Mouse (Mus musculus): ENCODE measurements at regions not wholly inside any gene's neighbourhood (a gene's known extent, or its start where the extent isn't known, plus 50 kb on each side); places are given as distances from the start of the nearest gene placed in this dataset.
A peak's percentile ranks its signal among the peaks of the same experiment; 100 is the strongest.

DNA sequence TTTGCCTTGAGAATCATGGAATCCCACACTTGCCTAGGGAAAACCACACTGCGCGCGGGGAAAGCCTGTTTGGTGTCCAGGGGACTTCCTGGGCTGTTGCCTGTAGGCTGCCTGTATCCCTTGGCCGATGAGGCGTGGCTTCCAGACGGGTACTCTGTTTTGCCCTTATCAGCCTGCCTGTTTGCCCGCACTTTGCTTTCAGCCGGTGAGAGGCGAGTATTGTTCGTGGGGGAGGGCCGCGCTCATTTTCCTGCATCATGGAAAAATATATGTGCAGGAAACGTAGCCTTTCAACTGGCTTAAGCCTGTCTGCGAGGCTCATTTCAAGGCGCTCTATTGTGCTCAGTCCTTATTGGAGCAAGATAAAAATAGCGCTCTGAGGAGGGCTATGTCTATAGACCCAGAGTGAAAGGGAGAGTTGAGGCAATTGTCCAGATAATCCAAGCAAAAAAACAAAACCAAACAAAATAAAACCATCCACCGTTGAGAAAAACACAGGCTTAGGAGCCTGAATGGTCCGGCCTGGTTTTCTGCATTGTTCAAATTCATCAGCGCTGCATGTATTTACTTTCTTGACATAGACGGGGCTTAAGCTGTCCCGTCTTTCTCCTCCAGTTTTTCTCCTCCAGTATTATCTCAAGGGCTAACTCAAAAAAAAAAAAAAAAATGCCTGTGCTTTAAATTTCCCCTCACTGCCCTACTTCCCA, 67.9 kb downstream of the Klf5 start:
- no peak for DNase-seq

GRCm38 (mm10) chr14:99366996-99367555, 68.6 kb downstream of the Klf5 start:
- no peak for DNase-seq

DNA sequence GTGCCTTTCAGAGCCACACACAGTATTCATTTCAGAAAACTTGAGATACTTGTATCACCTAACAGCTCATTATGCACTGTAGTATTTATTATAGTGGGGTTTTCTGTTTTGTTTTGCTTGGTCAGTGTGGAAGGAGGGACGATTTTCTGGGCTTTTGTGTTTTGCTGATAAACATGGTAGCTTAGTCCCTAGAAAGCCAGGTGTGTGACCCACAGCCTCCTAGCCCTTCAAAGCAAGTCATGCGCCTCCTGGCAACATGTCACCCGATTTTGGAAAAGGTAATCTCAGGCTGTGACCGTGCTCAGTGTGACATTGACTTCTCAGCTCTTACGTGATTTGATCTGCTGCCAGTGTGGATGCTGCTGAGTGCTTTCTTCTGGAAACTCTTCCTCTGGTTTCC, 70.9 kb downstream of the Klf5 start:
- no peak for DNase-seq

DNA sequence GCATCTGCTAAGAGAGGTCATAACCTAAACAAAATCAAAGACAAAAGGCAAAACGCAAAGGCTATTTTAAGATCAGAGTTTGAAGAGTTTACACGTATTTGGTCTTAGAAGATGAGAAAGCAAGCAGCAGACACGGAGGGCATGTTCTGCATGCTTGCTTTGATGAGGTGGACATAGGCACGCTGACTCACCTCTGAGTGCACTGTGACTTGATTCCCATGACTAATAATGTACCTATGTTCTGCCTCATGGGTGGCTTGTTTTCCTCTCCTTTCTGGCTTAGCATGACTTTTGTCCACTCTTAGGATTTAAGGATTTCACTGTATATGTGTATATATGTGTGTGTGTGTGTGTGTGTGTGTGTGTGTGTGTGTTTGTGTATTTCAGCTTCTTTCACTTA, 75.2 kb downstream of the Klf5 start:
- DNase-seq: no peak

- no peak for DNase-seq
These were observed 76.6 kb downstream of the Klf5 start for GRCm38 (mm10) chr14:99375040-99375610.

GRCm38 (mm10) chr14:99376652-99377502, 78.4 kb downstream of the Klf5 start:
- peak; percentile 42 for DNase-seq

GRCm38 (mm10) chr14:99381262-99382017, 82.9 kb downstream of the Klf5 start:
- DNase-seq: no peak

DNA sequence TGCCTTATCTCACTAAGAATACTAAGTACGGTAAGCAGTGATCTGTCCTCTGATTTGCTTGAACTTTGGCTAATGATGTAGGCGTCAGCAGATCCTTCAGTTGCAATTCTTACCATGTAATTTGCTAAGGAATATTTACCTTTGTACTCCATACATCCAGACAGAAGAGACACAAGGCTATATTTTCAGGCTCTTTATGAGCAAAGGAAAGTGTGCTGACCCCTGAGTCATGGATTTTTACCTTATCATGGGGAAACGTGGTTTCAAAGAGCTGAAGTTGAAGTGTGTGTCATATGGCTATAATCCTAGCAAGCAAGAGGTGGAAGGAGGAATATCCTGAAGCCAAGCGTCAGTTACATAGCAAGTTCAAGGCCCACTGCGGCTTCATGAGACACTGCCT, 83.6 kb downstream of the Klf5 start:
- DNase-seq: no peak

DNA sequence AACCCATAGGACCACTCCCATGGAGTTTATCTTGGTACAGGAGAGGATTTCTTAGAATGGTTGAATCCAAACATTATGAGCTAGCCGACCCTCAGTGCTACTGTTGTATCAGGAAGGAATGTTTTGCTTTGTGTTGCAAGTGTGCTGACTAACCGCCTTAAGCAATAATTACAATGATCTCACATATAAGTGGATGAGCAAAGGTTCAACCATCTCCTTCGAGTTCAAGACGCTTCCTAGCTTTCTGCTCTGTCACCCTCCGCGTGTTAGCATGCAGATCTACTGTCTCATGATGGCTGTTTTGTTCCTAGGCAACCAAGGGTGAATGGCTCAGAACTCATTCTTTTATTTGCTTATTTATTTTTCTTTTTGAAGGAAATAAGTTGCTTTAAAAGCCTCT, 84.7 kb downstream of the Klf5 start:
- DNase-seq: no peak

DNA sequence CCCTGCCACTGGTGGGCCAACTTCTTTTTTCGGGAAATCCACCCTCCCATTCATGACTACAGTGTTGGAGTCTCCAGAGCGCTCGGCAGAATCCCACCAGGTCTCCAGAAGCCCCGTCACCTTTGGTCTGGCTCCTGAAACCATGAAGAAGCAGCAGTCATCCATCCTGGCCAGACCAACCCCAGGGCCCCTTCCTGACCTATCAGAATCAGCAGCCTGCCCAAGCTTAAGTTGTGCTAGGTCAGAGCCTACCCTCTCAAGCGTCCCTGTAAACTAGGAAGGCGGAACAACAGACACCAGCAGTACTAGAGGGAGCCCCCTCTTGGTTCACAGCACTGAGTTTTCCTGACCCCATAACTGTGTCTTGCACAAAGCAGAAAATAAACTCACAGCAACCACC, 89.1 kb downstream of the Klf5 start:
- no peak for DNase-seq

DNA sequence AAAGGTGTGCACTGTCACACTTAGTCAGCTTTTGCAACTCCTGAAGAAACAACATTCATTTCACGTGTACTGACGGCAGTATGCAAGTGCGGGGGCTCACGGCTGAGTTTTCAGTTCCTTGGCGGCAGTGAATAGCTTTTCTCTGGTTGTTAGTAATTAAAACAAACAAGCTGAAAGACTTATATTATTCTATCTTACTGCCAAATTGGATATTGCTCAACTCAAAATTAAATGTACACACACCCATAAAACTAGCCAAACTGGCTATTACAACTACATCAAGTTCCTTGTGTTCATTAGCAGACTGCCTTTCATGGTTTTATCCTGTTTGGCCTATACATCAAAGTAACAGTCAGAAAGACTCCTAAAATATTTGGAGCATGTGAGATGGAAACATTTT, 90.8 kb downstream of the Klf5 start:
- DNase-seq: no peak

GRCm38 (mm10) chr14:99391700-99392099, 93.2 kb downstream of the Klf5 start:
- DNase-seq: no peak

- DNase-seq: no peak
These were observed 94.3 kb downstream of the Klf5 start for GRCm38 (mm10) chr14:99392813-99393212.

GRCm38 (mm10) chr14:99393611-99394010, 95.1 kb downstream of the Klf5 start:
- no peak for DNase-seq

- no peak for DNase-seq
These were observed 104.8 kb downstream of the Klf5 start for GRCm38 (mm10) chr14:99403155-99403726.

- no peak for DNase-seq
These were observed 106.7 kb downstream of the Klf5 start for GRCm38 (mm10) chr14:99405228-99405627.

GRCm38 (mm10) chr14:99411835-99412234, 113.3 kb downstream of the Klf5 start:
- DNase-seq: no peak

DNA sequence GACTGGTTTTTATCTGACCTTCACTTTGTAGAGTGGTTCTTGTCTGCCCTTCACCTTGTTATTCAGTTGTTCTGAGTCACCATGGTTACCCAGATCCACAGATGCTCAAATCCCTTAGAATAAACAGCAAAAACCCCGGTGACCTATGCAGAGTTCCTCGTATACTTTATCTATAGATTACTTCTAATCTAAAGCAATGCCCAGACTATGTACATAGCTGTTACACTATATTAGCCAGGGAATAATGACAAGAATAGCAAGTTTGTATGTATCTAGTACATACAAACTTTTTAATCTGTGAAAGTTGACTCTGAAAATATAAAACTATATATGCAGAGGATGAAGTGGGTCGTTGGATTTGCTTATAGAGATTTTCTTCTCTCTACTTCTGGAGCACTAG, 117.7 kb downstream of the Klf5 start:
- DNase-seq: no peak

GRCm38 (mm10) chr14:99418970-99419369, 120.5 kb downstream of the Klf5 start:
- no peak for DNase-seq

DNA sequence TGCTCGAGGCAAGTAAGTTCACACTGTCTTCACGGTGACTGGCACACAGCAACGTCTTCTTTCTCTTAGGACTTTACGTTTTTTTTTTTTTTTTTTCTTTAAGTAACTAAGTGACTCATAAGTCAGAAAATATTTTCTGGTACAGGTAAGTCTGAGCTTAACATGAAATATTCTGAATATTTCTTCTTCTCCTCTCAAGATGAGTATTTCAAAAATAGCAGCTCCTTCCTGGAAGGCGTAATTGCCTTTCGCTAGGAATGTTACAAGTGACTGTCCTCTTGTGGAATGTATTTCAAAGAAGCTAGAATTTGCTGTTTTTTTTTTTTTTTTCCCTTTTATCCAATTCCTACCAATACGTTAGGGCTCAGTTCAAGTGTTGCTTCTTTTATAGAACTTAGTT, 124.8 kb downstream of the Klf5 start:
- no peak for DNase-seq

DNA sequence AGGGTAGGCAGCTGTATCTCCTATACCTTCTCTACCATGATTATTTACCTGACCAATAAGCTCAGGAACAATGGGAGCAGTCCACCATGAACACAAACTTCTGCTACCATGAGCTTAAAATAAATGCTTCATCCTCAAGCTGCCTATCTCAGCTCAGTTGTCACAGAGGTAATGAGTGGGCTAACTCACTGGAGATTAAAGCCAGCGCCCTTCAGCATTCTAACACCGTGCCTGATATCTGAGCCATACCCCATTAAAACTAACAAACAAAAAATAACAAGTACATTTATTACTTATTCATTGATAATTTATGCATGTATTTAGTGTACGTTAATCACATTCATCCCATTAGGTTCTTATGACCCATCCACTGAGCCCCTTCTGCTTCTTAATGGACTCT, 128.6 kb downstream of the Klf5 start:
- no peak for DNase-seq

DNA sequence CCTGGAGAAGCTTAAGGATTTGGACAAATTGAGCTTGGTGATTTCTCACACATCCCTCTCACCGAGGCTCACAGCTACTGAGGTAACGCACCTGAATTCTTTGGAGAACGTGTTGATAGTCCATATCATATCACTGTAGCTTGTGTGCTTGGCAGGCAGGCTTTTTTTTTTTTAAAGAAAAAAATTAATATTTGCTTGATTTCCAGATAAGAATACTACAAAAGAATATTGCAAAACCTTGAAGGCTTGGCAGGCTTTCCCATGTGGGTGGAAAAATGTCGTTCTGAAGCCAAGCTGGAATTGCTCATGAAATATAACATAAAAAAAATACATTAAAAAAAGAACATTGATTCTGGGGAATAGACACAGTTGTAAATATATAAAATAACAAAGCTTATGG, 131.8 kb downstream of the Klf5 start:
- no peak for DNase-seq

- DNase-seq: no peak
These were observed 133.2 kb downstream of the Klf5 start for GRCm38 (mm10) chr14:99431697-99432096.

All from right cerebral cortex, postnatal 14 days (tissue).